Mouse (Mus musculus) small intestine, adult 10 weeks (tissue): ENCODE results near the gene Samd10. TPM values are rescaled to one million over a fixed set of nuclear protein-coding genes. Genes with fewer than 3 reads are reported as not detected.

Experiments
- polyA plus RNA-seq: library from polyadenylated mRNA; stranded (reverse); fragments of 350-450 nt; fragmentation: Illumina TruSeq; extraction: RNeasy Lipid Tissue Mini Kit (QIAGEN cat#74804); gene quantifications from one replicate; pipeline ENCODE4 v1.2.3, GENCODE M21; 2014; ENCODE audit warnings: low replicate concordance

Gene Samd10
- polyA plus RNA-seq = 4.9 TPM

DNA sequence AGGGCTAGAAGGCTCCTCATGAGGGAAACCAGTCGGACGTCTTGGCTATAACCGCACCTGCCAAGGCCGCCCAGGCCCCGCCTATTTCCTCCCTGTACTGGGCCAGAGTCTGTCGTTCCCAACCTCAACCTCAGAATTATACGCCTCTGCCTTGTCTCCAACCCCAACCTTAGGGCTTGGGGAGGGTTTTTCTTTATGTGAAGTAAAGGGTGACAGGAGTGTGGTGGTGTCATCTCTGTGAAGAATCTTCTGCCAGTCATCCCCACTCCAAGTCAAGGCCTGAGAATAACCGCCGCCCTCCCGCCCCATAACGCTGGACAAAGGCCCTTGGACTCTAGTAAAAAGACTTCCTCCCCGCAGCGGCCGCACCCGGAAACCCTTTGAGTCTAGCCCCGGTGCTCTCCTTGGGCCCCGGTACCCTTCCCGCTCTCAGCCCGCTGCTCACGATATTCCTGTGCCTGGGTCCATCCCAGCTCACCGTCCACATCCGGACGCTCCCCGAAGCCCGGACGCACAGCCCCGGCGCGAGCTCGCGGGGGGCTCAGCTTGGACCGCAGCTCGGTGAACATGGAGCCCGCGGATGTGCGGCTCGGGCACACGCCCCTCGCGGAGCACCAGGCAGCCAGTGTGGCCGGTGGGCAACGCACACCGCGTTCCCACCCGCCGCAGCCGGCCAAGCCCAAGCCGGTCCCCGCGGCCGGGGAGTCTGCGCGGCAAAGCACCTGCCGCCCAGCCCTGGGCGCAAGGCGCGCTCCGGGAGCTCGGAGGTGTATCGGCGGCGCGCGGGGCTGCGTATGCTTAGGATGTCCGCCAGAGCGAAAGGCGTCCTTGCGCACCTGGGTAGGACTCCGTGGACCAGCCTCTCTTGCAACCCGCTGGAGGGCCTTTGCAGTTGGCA is at the start of gene Samd10:
Samd10 (minus strand) TSS at position 759 of the 898 bp plus-strand sequence.

GRCm38 (mm10) chr2:181592231-181593041 is 6.6 kb downstream of the Samd10 start, which contains the start of gene Zfp512b:
Zfp512b (minus strand) TSS chr2:181592803.

GRCm38 (mm10) chr2:181591528-181592085 is 7.4 kb downstream of the Samd10 start, which contains the start of gene Prpf6:
Prpf6 (plus strand) TSS chr2:181591868.

GRCm38 (mm10) chr2:181584411-181584942 is 14.5 kb downstream of the Samd10 start, which contains the start of gene Uckl1:
Uckl1 (minus strand) TSS chr2:181584892.

Other genes with a start within 250 kb of the Samd10 start
- gene Zgpat, start 234.3 kb downstream of the Samd10 start, polyA plus RNA-seq = 0.97 TPM
- gene Arfrp1, start 233.8 kb downstream of the Samd10 start, polyA plus RNA-seq = 25.0 TPM
- gene Lime1, start 219.1 kb downstream of the Samd10 start, polyA plus RNA-seq = 0.45 TPM
- gene Zbtb46, start 139.8 kb downstream of the Samd10 start, polyA plus RNA-seq = 1.3 TPM
- gene Abhd16b, start 106.0 kb downstream of the Samd10 start, polyA plus RNA-seq = not detected
- gene Tpd52l2, start 102.1 kb downstream of the Samd10 start, polyA plus RNA-seq = 26.2 TPM
- gene Dnajc5, start 78.7 kb downstream of the Samd10 start, polyA plus RNA-seq = 32.9 TPM
- gene Uckl1, start 14.3 kb downstream of the Samd10 start, polyA plus RNA-seq = 15.6 TPM
- 14.7 TPM for gene Prpf6, start 7.3 kb downstream of the Samd10 start, polyA plus RNA-seq
- 0.93 TPM for gene Zfp512b, start 6.4 kb downstream of the Samd10 start, polyA plus RNA-seq
- gene Gm29797, start 57.8 kb upstream of the Samd10 start, polyA plus RNA-seq = not detected
- not detected for gene Sox18, start 72.4 kb upstream of the Samd10 start, polyA plus RNA-seq
- gene Tcea2, start 81.1 kb upstream of the Samd10 start, polyA plus RNA-seq = 0.19 TPM
- gene Rgs19, start 94.8 kb upstream of the Samd10 start, polyA plus RNA-seq = 5.3 TPM
- not detected for gene Lkaaear1, start 99.2 kb upstream of the Samd10 start, polyA plus RNA-seq
- gene Oprl1, start 115.8 kb upstream of the Samd10 start, polyA plus RNA-seq = not detected
- gene Myt1, start 164.1 kb upstream of the Samd10 start, polyA plus RNA-seq = 1.0 TPM
- gene Pcmtd2, start 238.6 kb upstream of the Samd10 start, polyA plus RNA-seq = 137 TPM